Mouse (Mus musculus) forebrain, embryonic 15.5 days (tissue): ENCODE measurements around the gene Kcnq1. TPM values are rescaled to one million over a fixed set of nuclear protein-coding genes. Genes with fewer than 3 reads are reported as not detected.

Experiments used
- ATAC-seq: fragments of 200-750 bp; cut with Nextera tagmentation; replicated peaks from 2 replicates; pipeline ENCODE4 v1.8.0; 2017; ENCODE audit warnings: mild to moderate bottlenecking, moderate TSS enrichment, moderate library complexity
- H3K27ac ChIP-seq: fragments of 300-500 bp; sonication (generic); replicated peaks from 2 replicates; pipeline ENCODE4 v1.5.1; 2015; ENCODE audit warnings: mild to moderate bottlenecking, inconsistent platforms
- H3K27me3 ChIP-seq: fragments of 300-500 bp; sonication (generic); 2 replicates; pipeline ENCODE4 v1.6.1; 2015; ENCODE audit warnings: inconsistent platforms
- H3K36me3 ChIP-seq: fragments of 300-500 bp; sonication (generic); 2 replicates; pipeline ENCODE4 v1.6.1; 2015; ENCODE audit warnings: mild to moderate bottlenecking, inconsistent platforms
- H3K4me1 ChIP-seq: fragments of 300-500 bp; sonication (generic); 2 replicates; pipeline ENCODE4 v1.6.1; 2015; ENCODE audit warnings: inconsistent platforms
- H3K4me2 ChIP-seq: fragments of 300-500 bp; sonication (generic); replicated peaks from 2 replicates; pipeline ENCODE4 v1.6.1; 2015; ENCODE audit warnings: mild to moderate bottlenecking, inconsistent platforms
- H3K4me3 ChIP-seq: fragments of 300-500 bp; sonication (generic); 2 replicates; pipeline ENCODE4 v1.5.1; 2015; ENCODE audit warnings: mild to moderate bottlenecking, inconsistent platforms
- H3K9ac ChIP-seq: fragments of 300-500 bp; sonication (generic); replicated peaks from 2 replicates; pipeline ENCODE4 v1.6.1; 2015; ENCODE audit warnings: mild to moderate bottlenecking, inconsistent platforms
- H3K9me3 ChIP-seq: fragments of 300-500 bp; sonication (generic); 2 replicates; pipeline ENCODE4 v1.6.1; 2016; ENCODE audit warnings: inconsistent platforms
- WGBS: fragments of 180-500 bp; shearing (Covaris S2); methylation state at CpG from one replicate; pipeline ENCODE4 v1.1.7; 2015; ENCODE audit warnings: mixed read lengths; 5-methylcytosine and 5-hydroxymethylcytosine counted together
- polyA plus RNA-seq: library from polyadenylated mRNA; unstranded; fragments of >200 nt; fragmentation: Nextera tagmentation; extraction: Ambion mirVana; gene quantifications from 2 replicates; pipeline ENCODE4 v1.2.1, GENCODE M21; 2015

The Kcnq1 gene
- polyA plus RNA-seq, 1 experiment from 2014 or later = 0.81 TPM

DNA sequence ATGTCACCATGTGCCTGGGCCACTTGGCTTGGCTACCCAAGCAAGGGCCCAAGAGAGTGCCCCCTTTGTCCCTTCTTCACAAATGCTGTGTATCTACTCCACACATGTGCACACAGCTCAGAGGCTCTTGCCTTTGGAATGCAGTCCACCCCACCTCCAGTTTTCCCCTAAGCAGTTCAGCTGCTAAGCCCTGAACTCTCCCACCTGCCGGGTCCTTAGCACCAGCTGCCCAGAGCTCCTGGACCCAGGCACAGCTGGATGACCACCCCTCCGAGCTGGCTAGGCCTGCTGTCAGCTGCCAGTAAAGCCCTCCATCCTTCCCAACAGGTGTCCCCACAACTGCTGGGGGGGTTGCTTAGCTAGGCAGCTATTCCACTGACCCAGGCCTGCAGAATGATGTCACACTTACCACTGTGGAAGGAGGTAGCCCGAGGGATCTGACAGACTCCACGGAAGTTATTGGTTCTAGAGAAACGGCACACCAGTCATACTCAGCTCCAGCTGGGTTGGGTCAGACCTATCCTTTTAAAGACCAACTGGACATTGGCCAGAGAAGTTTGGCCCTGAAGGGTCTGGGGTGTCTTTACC lies 295.4 kb downstream of the Kcnq1 start:
- no peak for ATAC-seq
- no peak overlapping the region for H3K4me3 ChIP-seq
- no peaks in the 10 kb centered on the region for H3K4me1 ChIP-seq
- peaks cover 3% of the 10 kb centered on the region; the same call in 1 of the 2 replicates for H3K27me3 ChIP-seq
- H3K27ac ChIP-seq = no peak overlapping the region
- H3K4me2 ChIP-seq = no peak overlapping the region
- no peak overlapping the region for H3K9ac ChIP-seq
- no peaks in the 10 kb centered on the region for H3K9me3 ChIP-seq
- 69% methylated on average over 5 of the region's 5 CpGs for WGBS
- no peaks in the 10 kb centered on the region for H3K36me3 ChIP-seq

DNA sequence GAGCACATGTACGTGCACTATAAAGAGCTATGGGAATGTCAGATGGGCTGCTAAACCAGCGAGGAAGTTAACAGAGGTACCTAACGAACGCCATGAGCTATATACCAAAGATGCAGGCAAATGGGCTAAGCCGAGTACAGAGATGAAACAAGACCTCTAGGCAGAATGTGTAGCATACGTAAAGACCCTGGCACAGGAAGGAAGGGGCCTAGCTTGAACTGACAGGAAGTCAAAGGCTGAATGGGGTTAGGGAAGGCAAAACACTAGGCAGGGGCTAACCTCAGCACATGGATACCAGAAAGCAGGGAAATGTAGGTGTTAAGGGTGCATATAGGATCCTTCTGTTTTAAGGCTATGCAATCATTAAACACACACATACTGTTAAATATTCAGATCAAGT lies 298.1 kb downstream of the Kcnq1 start:
- H3K36me3 ChIP-seq = no peaks in the 10 kb centered on the region
- WGBS = 83% methylated on average over 6 of the region's 6 CpGs
- no peak overlapping the region for H3K4me3 ChIP-seq
- H3K27ac ChIP-seq = no peak overlapping the region
- H3K9ac ChIP-seq = no peak overlapping the region
- H3K4me1 ChIP-seq = 0 out of 2 replicates have a peak, but pooled peaks cover 3% of the 10 kb centered on the region
- peaks cover 3% of the 10 kb centered on the region; the same call in 1 of the 2 replicates for H3K27me3 ChIP-seq
- no peaks in the 10 kb centered on the region for H3K9me3 ChIP-seq
- H3K4me2 ChIP-seq = no peak overlapping the region
- no peak for ATAC-seq

DNA sequence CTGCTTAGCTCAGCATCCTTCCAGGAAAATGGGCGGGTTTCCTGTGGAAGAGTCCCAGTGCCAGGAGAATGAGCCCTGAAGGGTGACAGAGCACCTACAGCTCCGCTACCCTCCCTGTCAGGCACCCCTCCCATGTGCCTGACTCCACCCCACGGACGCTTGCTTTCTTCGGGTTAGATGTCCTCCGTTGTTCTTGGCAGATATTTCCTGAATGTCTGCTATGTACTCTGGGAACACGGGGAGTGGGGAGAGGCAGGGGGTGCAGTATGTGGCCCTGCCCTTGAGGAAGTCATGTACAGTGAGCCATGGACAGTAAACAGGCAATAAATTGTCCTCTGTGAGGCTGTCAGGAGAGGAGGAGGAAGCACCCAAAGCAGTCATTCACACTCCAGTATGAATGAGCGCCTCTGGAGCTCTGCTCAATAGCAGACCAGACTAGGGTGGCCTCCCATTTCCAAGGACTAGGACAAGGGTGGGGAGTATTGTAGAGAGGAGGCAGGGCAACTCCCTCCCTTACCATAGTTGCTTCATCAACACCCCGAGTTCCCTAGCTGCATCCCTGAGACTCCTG lies 301.9 kb downstream of the Kcnq1 start:
- H3K36me3 ChIP-seq = no peaks in the 10 kb centered on the region
- 0 out of 2 replicates have a peak, but pooled peaks cover 3% of the 10 kb centered on the region for H3K4me1 ChIP-seq
- no peak for ATAC-seq
- H3K27ac ChIP-seq = no peak overlapping the region
- WGBS = 81% methylated on average over 9 of the region's 9 CpGs
- H3K27me3 ChIP-seq = peaks cover 3% of the 10 kb centered on the region; the same call in 1 of the 2 replicates
- H3K4me2 ChIP-seq = no peak overlapping the region
- no peak overlapping the region for H3K4me3 ChIP-seq
- no peaks in the 10 kb centered on the region for H3K9me3 ChIP-seq
- H3K9ac ChIP-seq = no peak overlapping the region

DNA sequence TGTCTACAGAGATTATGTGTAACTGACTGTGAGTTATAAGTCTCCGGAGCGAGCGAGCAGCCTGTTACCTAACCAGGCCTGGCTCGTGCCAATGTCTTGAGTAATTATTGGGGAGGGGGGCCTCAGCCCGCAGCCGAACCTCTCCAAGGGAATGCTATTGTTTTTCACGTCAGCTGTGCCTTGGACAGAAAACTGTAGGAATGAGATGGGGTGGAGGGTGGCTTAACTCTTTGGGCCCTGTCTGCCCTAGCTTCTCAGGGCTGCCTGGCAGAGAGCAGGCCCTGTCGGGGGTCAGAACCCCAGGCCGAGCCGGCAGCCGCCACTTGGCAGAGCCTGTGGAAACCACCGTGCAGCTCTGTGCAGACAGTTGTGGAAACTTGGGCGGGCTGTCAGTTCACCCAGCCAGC lies 302.5 kb downstream of the Kcnq1 start:
- Histone ChIP-seq H3K9me3 (no peaks in the 10 kb centered on the region), H3K27me3 (peaks cover 3% of the 10 kb centered on the region; the same call in 1 of the 2 replicates), H3K4me2 (no peak overlapping the region), H3K4me3 (no peak overlapping the region), H3K27ac (no peak overlapping the region), H3K9ac (no peak overlapping the region), H3K4me1 (0 out of 2 replicates have a peak, but pooled peaks cover 3% of the 10 kb centered on the region), H3K36me3 (no peaks in the 10 kb centered on the region)
- no peak for ATAC-seq
- 32% methylated on average over 13 of the region's 13 CpGs for WGBS

DNA sequence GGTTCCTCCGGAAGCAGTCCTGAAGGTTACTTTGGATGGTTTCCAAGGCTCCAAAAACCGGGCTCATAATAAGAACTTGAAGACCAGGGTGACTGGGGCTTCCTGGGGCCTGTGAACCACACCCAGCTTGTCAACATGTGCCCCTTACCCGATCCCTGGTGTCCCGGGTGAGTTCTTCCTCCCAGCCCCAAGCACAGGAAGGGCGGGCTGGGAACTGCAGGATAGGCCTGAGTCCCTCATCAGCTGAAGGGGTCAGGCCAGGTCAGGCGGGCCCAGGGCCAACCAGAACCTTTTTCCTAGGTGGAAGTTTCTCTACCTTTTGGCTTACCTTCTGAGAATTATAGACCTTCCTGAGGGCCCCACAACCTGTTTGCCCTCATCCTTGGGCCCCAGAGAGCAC lies 306.4 kb downstream of the Kcnq1 start:
- Histone ChIP-seq H3K4me1 (0 out of 2 replicates have a peak, but pooled peaks cover 3% of the 10 kb centered on the region), H3K4me2 (no peak overlapping the region), H3K9ac (no peak overlapping the region), H3K9me3 (no peaks in the 10 kb centered on the region), H3K27me3 (no peaks in the 10 kb centered on the region), H3K36me3 (no peaks in the 10 kb centered on the region), H3K4me3 (no peak overlapping the region), H3K27ac (no peak overlapping the region)
- 84% methylated on average over 6 of the region's 6 CpGs for WGBS
- ATAC-seq = no peak

DNA sequence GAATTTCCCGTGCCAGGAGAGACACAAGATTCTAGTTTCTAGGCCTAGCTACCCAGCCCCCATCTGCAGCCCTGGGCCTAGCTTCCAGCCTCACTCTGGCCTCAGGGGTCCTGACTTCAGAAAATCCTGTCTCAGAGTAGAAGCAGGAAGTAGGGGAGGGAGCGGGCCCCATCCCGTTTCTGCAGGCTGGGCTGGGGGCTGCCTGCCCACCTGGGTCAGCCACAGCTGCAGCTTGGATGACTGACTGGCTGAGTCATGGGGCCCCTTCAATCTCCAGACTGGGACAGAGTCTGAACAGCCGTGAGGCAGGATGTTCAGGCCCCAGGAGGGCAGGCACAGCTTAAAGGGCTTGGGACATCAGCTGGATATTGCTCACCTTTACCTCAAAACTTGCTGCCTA lies 308.9 kb downstream of the Kcnq1 start:
- WGBS = 64% methylated on average over 4 of the region's 4 CpGs
- Histone ChIP-seq H3K36me3 (no peaks in the 10 kb centered on the region), H3K9ac (no peak overlapping the region), H3K4me2 (no peak overlapping the region), H3K4me3 (no peak overlapping the region), H3K27me3 (no peaks in the 10 kb centered on the region), H3K4me1 (no peaks in the 10 kb centered on the region), H3K27ac (no peak overlapping the region), H3K9me3 (no peaks in the 10 kb centered on the region)
- ATAC-seq = no peak

DNA sequence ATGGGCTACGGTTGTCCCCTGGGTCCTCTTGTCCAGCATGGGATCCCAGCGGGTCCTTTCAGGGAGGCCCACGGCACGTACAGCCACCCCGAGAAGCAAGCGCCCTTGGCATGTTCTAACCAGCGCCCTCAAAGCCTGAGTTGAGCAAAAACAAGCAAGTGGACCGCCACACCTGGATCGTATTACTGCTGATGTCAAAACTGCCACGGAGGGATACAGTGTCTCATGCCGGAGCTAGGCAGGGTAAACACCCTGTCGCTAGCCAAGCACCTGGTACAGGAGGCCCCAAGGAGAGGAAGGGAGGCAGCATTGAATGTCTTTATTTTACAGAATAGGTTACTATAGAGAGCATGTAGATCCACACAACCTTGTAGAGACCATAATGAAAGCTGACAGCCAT lies 310.2 kb downstream of the Kcnq1 start:
- H3K27me3 ChIP-seq = 0 out of 2 replicates have a peak, but pooled peaks cover 4% of the 10 kb centered on the region
- no peak for ATAC-seq

DNA sequence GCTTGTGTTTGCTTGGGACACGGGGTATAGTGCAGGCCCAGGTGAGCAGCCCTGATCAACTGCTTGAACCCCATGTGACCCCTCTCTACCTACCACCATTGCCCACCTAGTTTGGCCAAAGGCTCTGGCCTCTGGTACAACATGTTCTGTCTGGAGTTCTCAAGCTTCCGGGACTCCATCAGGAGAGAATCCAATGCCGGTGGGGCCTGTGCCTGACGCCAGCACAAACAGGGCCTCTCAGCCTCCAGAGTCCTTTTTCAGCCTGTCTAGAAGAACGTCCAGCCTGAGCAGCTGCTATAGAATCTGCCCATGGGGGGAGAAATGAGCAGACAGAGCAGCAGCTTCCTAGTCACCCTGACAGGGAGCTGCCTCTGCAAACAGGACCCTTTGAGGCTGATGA lies 311.7 kb downstream of the Kcnq1 start:
- Histone ChIP-seq H3K36me3 (no peaks in the 10 kb centered on the region), H3K27me3 (0 out of 2 replicates have a peak, but pooled peaks cover 4% of the 10 kb centered on the region), H3K9ac (no peak overlapping the region), H3K27ac (no peak overlapping the region), H3K4me2 (no peak overlapping the region), H3K4me3 (no peak overlapping the region), H3K4me1 (no peaks in the 10 kb centered on the region), H3K9me3 (no peaks in the 10 kb centered on the region)
- WGBS = 69% methylated on average over 5 of the region's 5 CpGs
- ATAC-seq = no peak

More for the DNA sequence above, 310.2 kb downstream of the Kcnq1 start:
- Histone ChIP-seq H3K9me3 (no peaks in the 10 kb centered on the region), H3K27ac (no peak overlapping the region), H3K36me3 (no peaks in the 10 kb centered on the region), H3K4me3 (no peak overlapping the region), H3K4me1 (no peaks in the 10 kb centered on the region), H3K9ac (no peak overlapping the region), H3K4me2 (no peak overlapping the region)
- 91% methylated on average over 12 of the region's 12 CpGs for WGBS

DNA sequence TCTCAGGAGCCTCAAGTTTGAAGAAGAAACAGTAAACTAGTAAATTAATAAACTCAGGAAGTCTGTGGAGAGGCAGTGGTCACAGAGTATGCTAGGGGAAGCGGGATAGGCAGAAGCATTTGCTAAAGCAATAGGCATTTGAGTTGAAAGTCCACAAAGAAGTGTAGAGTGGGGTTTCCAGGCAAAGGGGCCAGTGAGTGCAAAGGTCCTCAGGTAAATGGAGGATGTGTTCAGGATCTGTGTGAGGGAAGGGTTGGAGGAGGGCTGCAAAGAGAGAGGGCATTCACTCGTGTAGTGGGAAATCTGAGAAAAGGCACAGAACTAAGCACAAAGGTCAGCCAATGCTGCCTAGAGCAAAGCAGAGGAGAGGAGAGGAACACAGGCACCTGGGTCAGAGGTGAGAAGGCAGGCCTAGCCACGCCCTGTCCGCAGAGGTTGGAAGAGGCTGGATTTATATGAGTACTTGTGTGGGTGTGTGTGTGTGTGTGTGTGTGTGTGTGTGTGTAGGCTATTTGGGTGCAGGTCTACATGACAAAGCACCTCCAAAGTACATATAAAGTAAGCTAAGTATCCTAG lies 313.5 kb downstream of the Kcnq1 start:
- no peak overlapping the region for H3K4me3 ChIP-seq
- no peaks in the 10 kb centered on the region for H3K9me3 ChIP-seq
- WGBS = 88% methylated on average over 4 of the region's 4 CpGs
- H3K27me3 ChIP-seq = peaks cover 4% of the 10 kb centered on the region; the same call in 1 of the 2 replicates
- no peaks in the 10 kb centered on the region for H3K36me3 ChIP-seq
- no peak overlapping the region for H3K4me2 ChIP-seq
- no peak overlapping the region for H3K9ac ChIP-seq
- no peak overlapping the region for H3K27ac ChIP-seq
- H3K4me1 ChIP-seq = no peaks in the 10 kb centered on the region
- ATAC-seq = no peak

DNA sequence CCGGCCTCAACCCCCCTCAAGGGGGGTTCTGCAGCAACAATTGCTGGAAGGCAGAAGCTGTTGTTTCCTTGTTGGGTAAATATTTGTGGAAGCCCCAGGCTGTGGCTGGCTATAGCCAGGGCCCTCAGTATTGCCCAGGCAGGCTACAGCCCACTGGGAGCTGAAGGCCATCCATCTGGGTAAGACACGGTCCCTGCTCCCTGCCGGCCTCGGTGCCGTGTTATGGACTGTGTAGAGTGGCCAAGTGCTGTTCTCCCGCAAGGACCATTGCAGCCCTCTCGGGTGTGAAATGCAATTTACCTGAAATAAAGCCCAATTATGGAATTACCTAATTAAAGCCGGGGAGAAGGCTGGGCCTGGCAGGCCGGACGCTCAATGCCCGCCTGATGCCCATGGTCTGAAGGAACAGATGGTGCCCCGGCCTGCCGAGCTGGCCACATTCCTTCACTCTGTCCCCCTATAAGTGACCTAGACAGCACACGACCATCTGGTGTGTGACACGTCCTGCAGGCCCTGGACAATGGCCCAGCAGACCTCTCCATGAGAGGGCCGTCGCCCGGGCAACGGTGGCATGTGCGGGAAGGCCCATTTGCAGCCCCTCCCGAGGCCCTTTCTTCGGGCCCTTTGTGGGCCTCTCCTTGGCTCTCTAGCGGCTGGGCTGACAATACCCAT lies 322.1 kb downstream of the Kcnq1 start:
- Histone ChIP-seq H3K4me3 (no peak overlapping the region), H3K4me2 (no peak overlapping the region), H3K4me1 (peaks cover 16% of the 10 kb centered on the region), H3K9ac (no peak overlapping the region), H3K9me3 (no peaks in the 10 kb centered on the region), H3K27ac (no peak overlapping the region), H3K27me3 (peaks cover 29% of the 10 kb centered on the region; the same call in 1 of the 2 replicates), H3K36me3 (no peaks in the 10 kb centered on the region)
- peak; percentile 91 for ATAC-seq
- 6% methylated on average over 23 of the region's 23 CpGs for WGBS

DNA sequence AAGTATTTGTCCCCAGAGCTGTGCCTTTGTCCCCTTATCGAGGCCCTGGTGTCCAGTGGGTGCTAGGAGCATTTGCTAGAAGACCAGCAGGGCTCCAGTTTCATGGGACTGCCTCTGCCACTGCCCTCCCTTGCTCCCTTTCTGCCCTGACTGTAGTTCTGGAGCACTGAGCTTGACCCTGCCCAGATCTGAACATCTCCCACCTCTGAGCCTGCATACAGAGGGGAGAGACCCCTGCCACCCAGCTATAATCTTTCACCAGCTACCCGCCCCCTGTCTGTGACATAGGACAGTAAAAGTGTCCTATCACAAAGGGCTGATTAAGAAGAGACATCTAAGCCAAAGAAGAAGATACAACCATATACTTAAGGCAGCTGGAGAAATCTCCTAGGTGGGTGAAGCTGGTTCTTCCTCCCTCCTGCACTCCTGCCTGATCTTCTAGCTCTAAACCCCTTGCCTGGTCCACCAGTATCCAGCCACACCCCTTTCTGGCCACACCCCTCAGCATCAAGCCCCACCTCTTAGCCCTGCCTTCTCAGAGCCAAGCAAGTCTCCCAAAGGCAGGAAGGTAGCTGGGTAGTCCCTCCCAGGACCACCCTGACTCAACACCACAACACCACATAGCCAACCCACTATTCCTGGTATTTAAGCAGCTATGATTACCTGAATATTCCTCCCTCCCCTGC lies 322.8 kb downstream of the Kcnq1 start:
- Histone ChIP-seq H3K36me3 (no peaks in the 10 kb centered on the region), H3K9me3 (no peaks in the 10 kb centered on the region), H3K9ac (no peak overlapping the region), H3K4me2 (no peak overlapping the region), H3K27ac (no peak overlapping the region), H3K4me3 (no peak overlapping the region), H3K27me3 (peaks cover 36% of the 10 kb centered on the region), H3K4me1 (peaks cover 20% of the 10 kb centered on the region)
- WGBS = 35% methylated on average over 2 of the region's 2 CpGs
- peak; percentile 9; the same call in 1 of the 2 replicates for ATAC-seq

DNA sequence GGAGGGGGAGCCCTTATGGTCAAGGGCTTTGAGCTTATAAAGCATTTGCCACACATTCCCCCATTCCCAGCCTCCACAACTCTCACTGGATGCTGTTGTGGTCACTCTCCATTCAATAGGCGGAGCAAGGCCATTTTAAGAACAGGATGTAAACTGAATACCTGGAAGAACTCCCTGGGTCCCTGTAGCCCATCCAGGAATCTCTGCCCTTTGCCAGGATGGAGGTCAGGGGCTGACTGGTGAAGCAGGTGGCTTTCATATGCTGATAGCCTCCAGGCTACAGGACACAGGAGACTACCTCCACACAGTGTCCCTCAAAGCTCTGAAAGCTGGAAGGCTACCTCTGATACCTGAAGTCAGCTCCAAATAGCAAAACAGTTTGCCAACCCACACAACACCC lies 326.5 kb downstream of the Kcnq1 start:
- no peak for ATAC-seq
- no peak overlapping the region for H3K4me3 ChIP-seq
- peaks cover 32% of the 10 kb centered on the region for H3K27me3 ChIP-seq
- 89% methylated on average over 1 of the region's 1 CpGs for WGBS
- H3K4me2 ChIP-seq = no peak overlapping the region
- H3K9me3 ChIP-seq = no peaks in the 10 kb centered on the region
- no peak overlapping the region for H3K9ac ChIP-seq
- no peak overlapping the region for H3K27ac ChIP-seq
- H3K4me1 ChIP-seq = peaks cover 24% of the 10 kb centered on the region
- H3K36me3 ChIP-seq = no peaks in the 10 kb centered on the region
